Mouse (Mus musculus): Measurements from ENCODE around the gene Trp53tg5. TPM values are rescaled to one million over a fixed set of nuclear protein-coding genes. Genes with fewer than 3 reads are reported as not detected.

The Trp53tg5 gene
- not detected for total RNA-seq (2021)
- long read RNA-seq, experiment 1 = 0 reads
- long read RNA-seq, experiment 2 = 0 reads

GRCm38 (mm10) chr2:164473624-164474023 is at the start of gene Trp53tg5:
Trp53tg5 (minus strand) TSS chr2:164473724.
- no peak for DNase-seq

- DNase-seq = no peak
Observed at GRCm38 (mm10) chr2:164522280-164522679, 48.8 kb upstream of the Trp53tg5 start.

GRCm38 (mm10) chr2:164521841-164522240 is 48.3 kb upstream of the Trp53tg5 start:
- no peak for DNase-seq

- peak; percentile 70 for DNase-seq
Observed at GRCm38 (mm10) chr2:164520782-164521181, 47.3 kb upstream of the Trp53tg5 start.

GRCm38 (mm10) chr2:164519171-164519526 is 45.6 kb upstream of the Trp53tg5 start:
- no peak for DNase-seq

- no peak for DNase-seq
Observed at GRCm38 (mm10) chr2:164518266-164519170, 45.0 kb upstream of the Trp53tg5 start.

- peak; percentile 80 for DNase-seq
Observed at GRCm38 (mm10) chr2:164517485-164518221, 44.1 kb upstream of the Trp53tg5 start.

- no peak for DNase-seq
Observed at GRCm38 (mm10) chr2:164516592-164516991, 43.1 kb upstream of the Trp53tg5 start.

GRCm38 (mm10) chr2:164515897-164516296 is 42.4 kb upstream of the Trp53tg5 start:
- DNase-seq = no peak

- no peak for DNase-seq
Observed at GRCm38 (mm10) chr2:164514916-164515315, 41.4 kb upstream of the Trp53tg5 start.

- peak; percentile 54 for DNase-seq
Observed at GRCm38 (mm10) chr2:164513389-164513788, 39.9 kb upstream of the Trp53tg5 start.

GRCm38 (mm10) chr2:164512121-164512909 is 38.8 kb upstream of the Trp53tg5 start:
- no peak for DNase-seq

GRCm38 (mm10) chr2:164510621-164511190 is 37.2 kb upstream of the Trp53tg5 start:
- no peak for DNase-seq

- DNase-seq = no peak
Observed at GRCm38 (mm10) chr2:164507811-164508210, 34.3 kb upstream of the Trp53tg5 start.

- DNase-seq = no peak
Observed at GRCm38 (mm10) chr2:164505619-164506347, 32.3 kb upstream of the Trp53tg5 start.

- no peak for DNase-seq
Observed at GRCm38 (mm10) chr2:164504919-164505318, 31.4 kb upstream of the Trp53tg5 start.

GRCm38 (mm10) chr2:164500511-164500910 is 27.0 kb upstream of the Trp53tg5 start:
- DNase-seq = peak; percentile 76

- DNase-seq = no peak
Observed at GRCm38 (mm10) chr2:164499317-164499716, 25.8 kb upstream of the Trp53tg5 start.

- peak; percentile 26 for DNase-seq
Observed at GRCm38 (mm10) chr2:164497691-164498268, 24.3 kb upstream of the Trp53tg5 start.

GRCm38 (mm10) chr2:164496847-164497690 is 23.5 kb upstream of the Trp53tg5 start, which contains the start of gene Pigt:
Pigt (plus strand) TSS chr2:164497520.
- peak; percentile 93 for DNase-seq
